Mouse (Mus musculus): ENCODE measurements around the gene Gm9945. TPM values are rescaled to one million over a fixed set of nuclear protein-coding genes. Genes with fewer than 3 reads are reported as not detected.
A peak's percentile ranks its signal among the peaks of the same experiment; 100 is the strongest.

The Gm9945 gene
- total and polyA plus RNA-seq, 3 experiments, result not detected

DNA sequence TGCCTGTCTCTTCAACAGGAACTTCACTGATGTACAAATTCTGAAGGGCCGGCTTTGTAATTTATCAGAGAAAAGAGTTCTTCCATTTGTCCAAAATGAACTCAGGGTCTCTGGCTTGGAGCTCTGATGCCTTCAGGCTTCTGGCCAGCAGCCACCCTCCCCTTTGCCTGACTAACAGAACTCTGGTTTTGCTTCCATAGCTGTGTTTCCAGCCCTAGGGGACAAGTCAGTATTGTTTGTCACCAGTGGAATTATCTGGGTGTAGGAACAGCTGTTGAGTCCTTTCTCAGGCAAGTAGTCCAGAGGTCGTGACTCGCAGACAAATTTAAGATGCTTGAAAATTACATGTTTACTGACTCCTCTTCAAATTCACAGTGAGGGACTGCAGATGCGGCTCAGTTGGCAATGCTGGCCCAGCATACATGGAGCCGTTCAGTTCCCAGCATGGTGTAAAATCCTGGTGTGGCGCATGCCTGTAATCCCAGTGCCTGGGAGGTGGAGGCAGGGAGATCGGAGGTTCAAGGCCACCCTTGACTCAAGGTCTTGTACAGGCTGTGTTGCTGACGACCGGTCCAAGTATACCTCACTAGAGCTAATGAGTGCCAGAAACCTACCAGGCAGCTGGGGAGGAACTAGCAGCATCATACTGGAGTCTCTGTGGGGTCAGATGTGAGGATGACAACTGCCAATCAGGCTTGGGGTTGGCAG lies 27.3 kb downstream of the Gm9945 start:
- H3K4me3 ChIP-seq, result no peak overlapping the region
- intact Hi-C loops (cut with DNase I), result no loop called here
- H3K36me3 ChIP-seq (ENCODE audit: control insufficient read depth, insufficient read depth, low read length), result no peaks in the 10 kb centered on the region
- DNase-seq, result peak in 1 of 2 experiments; percentile 53
- TF ChIP-seq POLR2A (IDR thresholded peaks at IDR 0.05; ENCODE audit: insufficient read depth, low read depth, low read length) (no peak), CTCF (IDR thresholded peaks at IDR 0.05) (no peak), EP300 (IDR thresholded peaks at IDR 0.05; ENCODE audit: insufficient read depth, low read depth, low read length) (no peak)
- no peaks in the 10 kb centered on the region for H3K27me3 ChIP-seq (ENCODE audit: control insufficient read depth, insufficient read depth, low read length)
- H3K4me1 ChIP-seq (ENCODE audit: control insufficient read depth, insufficient read depth, low read length), result peaks cover 15% of the 10 kb centered on the region
- H3K27ac ChIP-seq, result peak overlapping the region; percentile 79
- no peaks in the 10 kb centered on the region for H3K79me2 ChIP-seq (replicated peaks; ENCODE audit: control insufficient read depth, insufficient read depth, low read length)
- 67% methylated on average over 9 of the region's 9 CpGs for WGBS
- H3K9ac ChIP-seq (ENCODE audit: low read depth, low read length), result no peak overlapping the region

DNA sequence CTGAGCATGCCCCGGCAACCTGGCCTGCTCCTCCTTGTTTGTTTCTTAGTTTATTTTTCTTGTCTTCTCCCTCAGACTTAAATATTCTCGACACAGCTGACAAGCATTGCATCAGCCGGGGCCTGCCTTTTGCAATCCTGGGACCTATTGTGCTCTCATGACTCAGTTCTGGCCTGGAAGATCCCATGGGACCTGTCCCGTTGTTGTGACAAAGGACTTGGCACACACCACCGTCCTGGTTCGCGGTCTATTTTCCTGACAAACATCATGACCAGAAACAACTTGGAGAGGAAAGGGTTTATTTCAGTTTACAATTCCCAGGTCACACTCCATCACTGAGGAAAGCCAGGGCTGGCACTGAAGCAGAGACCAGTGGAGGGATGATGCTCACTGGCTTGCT lies 28.2 kb downstream of the Gm9945 start:
- WGBS, result 27% methylated on average over 7 of the region's 7 CpGs
- TF ChIP-seq POLR2A (IDR thresholded peaks at IDR 0.05; ENCODE audit: insufficient read depth, low read depth, low read length) (no peak), CTCF (IDR thresholded peaks at IDR 0.05) (no peak), EP300 (IDR thresholded peaks at IDR 0.05; ENCODE audit: insufficient read depth, low read depth, low read length) (peak; percentile 87)
- H3K4me1 ChIP-seq (ENCODE audit: control insufficient read depth, insufficient read depth, low read length), result peaks cover 15% of the 10 kb centered on the region
- H3K4me3 ChIP-seq, result no peak overlapping the region
- DNase-seq, result peak; percentile 73 to 86
- H3K27me3 ChIP-seq (ENCODE audit: control insufficient read depth, insufficient read depth, low read length), result no peaks in the 10 kb centered on the region
- no peaks in the 10 kb centered on the region for H3K36me3 ChIP-seq (ENCODE audit: control insufficient read depth, insufficient read depth, low read length)
- H3K9ac ChIP-seq (ENCODE audit: low read depth, low read length), result no peak overlapping the region
- intact Hi-C loops (cut with DNase I), result no loop called here
- peak overlapping the region; percentile 79 for H3K27ac ChIP-seq
- H3K79me2 ChIP-seq (replicated peaks; ENCODE audit: control insufficient read depth, insufficient read depth, low read length), result no peaks in the 10 kb centered on the region

DNA sequence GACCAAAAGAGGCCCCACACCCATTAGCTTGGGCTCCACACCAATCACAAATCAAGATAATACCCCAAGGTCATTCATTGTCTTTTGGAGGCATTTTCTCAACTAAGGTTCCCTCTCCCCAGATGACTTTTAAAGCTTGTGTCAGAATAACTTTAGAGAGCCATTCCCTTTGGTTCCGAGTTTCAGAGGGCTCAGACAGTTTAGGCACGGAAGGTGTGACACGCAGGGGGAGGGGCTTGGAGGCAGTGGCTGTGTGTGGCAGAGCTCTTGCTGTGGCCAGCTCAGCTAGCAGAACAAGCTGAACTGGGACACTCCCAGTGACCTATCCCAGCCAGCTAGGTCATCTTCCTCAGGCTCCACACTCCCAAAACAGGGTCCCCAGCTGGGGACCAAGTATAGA lies 28.6 kb downstream of the Gm9945 start:
- peak overlapping the region; percentile 79 for H3K27ac ChIP-seq

DNA sequence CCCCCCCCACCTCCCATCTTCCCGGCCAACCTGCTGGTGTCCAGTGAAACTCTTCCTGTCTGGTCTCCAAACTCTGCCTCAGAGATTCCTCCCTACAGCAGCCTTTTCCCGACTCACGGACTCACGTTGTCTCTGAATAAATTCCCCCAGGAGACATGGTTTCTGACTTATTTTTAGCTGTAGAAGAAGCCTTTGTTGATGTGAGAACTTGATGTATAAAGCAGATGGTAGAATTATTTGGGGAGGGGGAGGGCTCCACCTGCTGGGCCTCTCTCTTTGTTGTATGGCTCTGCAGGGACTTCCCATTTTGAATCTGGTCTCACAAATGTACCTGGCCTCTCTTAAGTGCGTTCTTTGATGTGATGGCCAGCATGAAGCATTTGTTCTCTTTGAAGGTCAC lies 30.4 kb downstream of the Gm9945 start:
- Histone ChIP-seq H3K36me3 (ENCODE audit: control insufficient read depth, insufficient read depth, low read length) (no peaks in the 10 kb centered on the region), H3K4me3 (no peak overlapping the region), H3K9ac (ENCODE audit: low read depth, low read length) (no peak overlapping the region), H3K27ac (no peak overlapping the region), H3K27me3 (ENCODE audit: control insufficient read depth, insufficient read depth, low read length) (no peaks in the 10 kb centered on the region), H3K4me1 (ENCODE audit: control insufficient read depth, insufficient read depth, low read length) (peaks cover 15% of the 10 kb centered on the region), H3K79me2 (replicated peaks; ENCODE audit: control insufficient read depth, insufficient read depth, low read length) (no peaks in the 10 kb centered on the region)
- intact Hi-C loops (cut with DNase I), result no loop called here
- WGBS, result 25% methylated on average over 5 of the region's 5 CpGs
- peak; percentile 62 for TF ChIP-seq CTCF (IDR thresholded peaks at IDR 0.05)
- no peak for TF ChIP-seq EP300 (IDR thresholded peaks at IDR 0.05; ENCODE audit: insufficient read depth, low read depth, low read length)
- DNase-seq, result no peak

More for the DNA sequence above, 28.6 kb downstream of the Gm9945 start:
- Histone ChIP-seq H3K27me3 (ENCODE audit: control insufficient read depth, insufficient read depth, low read length) (no peaks in the 10 kb centered on the region), H3K36me3 (ENCODE audit: control insufficient read depth, insufficient read depth, low read length) (no peaks in the 10 kb centered on the region), H3K79me2 (replicated peaks; ENCODE audit: control insufficient read depth, insufficient read depth, low read length) (no peaks in the 10 kb centered on the region), H3K4me3 (no peak overlapping the region), H3K4me1 (ENCODE audit: control insufficient read depth, insufficient read depth, low read length) (peaks cover 15% of the 10 kb centered on the region), H3K9ac (ENCODE audit: low read depth, low read length) (no peak overlapping the region)
- intact Hi-C loops (cut with DNase I), result no loop called here
- peak in 1 of 2 experiments; percentile 46 for DNase-seq
- no peak for TF ChIP-seq EP300 (IDR thresholded peaks at IDR 0.05; ENCODE audit: insufficient read depth, low read depth, low read length)
- 41% methylated on average over 3 of the region's 3 CpGs for WGBS

DNA sequence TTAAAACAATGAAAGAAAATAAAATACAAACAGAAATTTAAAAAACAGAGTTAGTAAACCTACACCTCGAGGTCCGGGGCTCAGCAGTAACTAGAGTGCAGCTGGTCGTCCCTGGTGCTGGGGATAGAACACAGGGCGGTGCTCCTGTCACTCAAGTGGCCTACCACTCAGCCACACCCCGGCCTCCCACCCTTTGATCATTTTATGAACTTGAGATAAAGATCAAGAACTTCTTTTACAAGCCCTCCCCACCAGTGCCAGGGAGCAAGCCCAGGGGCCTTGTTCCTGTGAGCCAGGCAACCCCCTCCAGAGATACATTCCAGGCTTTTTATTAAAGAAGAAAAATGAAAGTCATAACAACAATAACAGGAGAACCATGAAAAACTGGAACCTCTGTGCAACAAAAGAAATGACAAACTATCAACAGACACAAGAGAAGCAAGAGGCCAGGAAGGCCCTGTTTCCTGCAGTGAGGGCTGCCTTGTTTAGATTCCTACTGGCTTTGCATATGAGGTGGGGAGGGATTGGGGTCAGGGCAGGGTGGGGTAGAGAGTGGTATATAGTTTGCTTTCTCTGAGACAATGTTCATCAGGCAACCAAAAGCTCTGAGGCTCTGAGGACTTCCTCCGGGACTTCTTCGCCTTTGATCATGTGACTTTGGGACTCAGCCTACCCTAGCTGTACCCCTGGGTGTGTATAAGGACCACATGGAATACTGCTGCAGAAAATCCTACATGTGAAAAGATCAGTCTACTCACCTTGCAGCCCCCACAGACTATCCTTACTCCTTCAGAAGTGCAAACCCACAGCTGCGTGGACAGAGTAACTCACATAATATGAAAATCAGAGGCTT lies 37.0 kb downstream of the Gm9945 start:
- H3K27me3 ChIP-seq (ENCODE audit: control insufficient read depth, insufficient read depth, low read length), result no peaks in the 10 kb centered on the region
- no peak for DNase-seq
- TF ChIP-seq CTCF (IDR thresholded peaks at IDR 0.05) (no peak), EP300 (IDR thresholded peaks at IDR 0.05; ENCODE audit: insufficient read depth, low read depth, low read length) (no peak), POLR2A (IDR thresholded peaks at IDR 0.05; ENCODE audit: insufficient read depth, low read depth, low read length) (no peak)
- peaks cover 5% of the 10 kb centered on the region; the same call in 1 of the 2 replicates for H3K4me1 ChIP-seq (ENCODE audit: control insufficient read depth, insufficient read depth, low read length)
- H3K79me2 ChIP-seq (replicated peaks; ENCODE audit: control insufficient read depth, insufficient read depth, low read length), result no peaks in the 10 kb centered on the region
- H3K4me3 ChIP-seq, result no peak overlapping the region
- WGBS, result 65% methylated on average over 8 of the region's 8 CpGs
- intact Hi-C loops (cut with DNase I), result no loop called here
- no peak overlapping the region for H3K9ac ChIP-seq (ENCODE audit: low read depth, low read length)
- no peak overlapping the region for H3K27ac ChIP-seq
- H3K36me3 ChIP-seq (ENCODE audit: control insufficient read depth, insufficient read depth, low read length), result no peaks in the 10 kb centered on the region

DNA sequence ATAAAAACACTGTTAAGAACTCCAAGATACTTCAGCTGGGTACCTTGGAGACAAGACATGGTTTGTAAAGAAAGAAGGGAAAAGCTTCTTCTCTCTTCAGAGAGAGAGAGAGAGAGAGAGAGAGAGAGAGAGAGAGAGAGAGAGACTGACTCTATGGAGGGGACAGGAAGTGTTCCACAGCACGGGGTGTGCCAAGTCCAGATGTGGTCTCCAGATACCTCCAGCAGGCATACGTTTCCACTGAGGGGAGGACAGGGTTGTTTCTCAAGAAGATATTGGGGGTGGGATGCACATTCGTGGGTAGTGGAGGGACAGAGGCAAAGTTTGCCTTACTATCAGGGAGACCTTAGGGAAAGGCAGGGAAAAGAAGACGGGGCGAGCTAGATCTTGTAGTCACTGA lies 38.8 kb downstream of the Gm9945 start:
- H3K4me1 ChIP-seq (ENCODE audit: control insufficient read depth, insufficient read depth, low read length), result peaks cover 15% of the 10 kb centered on the region
- H3K27ac ChIP-seq, result no peak overlapping the region
- TF ChIP-seq POLR2A (IDR thresholded peaks at IDR 0.05; ENCODE audit: insufficient read depth, low read depth, low read length), result no peak
- no peak for TF ChIP-seq CTCF (IDR thresholded peaks at IDR 0.05)
- TF ChIP-seq EP300 (IDR thresholded peaks at IDR 0.05; ENCODE audit: insufficient read depth, low read depth, low read length), result no peak
- no peak overlapping the region for H3K9ac ChIP-seq (ENCODE audit: low read depth, low read length)
- intact Hi-C loops (cut with DNase I), result no loop called here
- no peaks in the 10 kb centered on the region for H3K36me3 ChIP-seq (ENCODE audit: control insufficient read depth, insufficient read depth, low read length)
- WGBS, result 65% methylated on average over 5 of the region's 5 CpGs
- H3K27me3 ChIP-seq (ENCODE audit: control insufficient read depth, insufficient read depth, low read length), result no peaks in the 10 kb centered on the region
- no peak overlapping the region for H3K4me3 ChIP-seq
- H3K79me2 ChIP-seq (replicated peaks; ENCODE audit: control insufficient read depth, insufficient read depth, low read length), result no peaks in the 10 kb centered on the region
- no peak for DNase-seq

Measured in heart, adult 2 months (tissue).